In genomic region chr7:31126851-31127724, GRCm38 (mm10) we compare ENCODE assay signal across 8 mouse cellular contexts. TPM values are rescaled to one million over a fixed set of nuclear protein-coding genes. Genes with fewer than 3 reads are reported as not detected.
DNase-seq lines count a peak whose midpoint lies in the region; ATAC-seq and TF ChIP-seq lines count a peak whose summit lies in the region.

Gene Scn1b, minus strand, starts transcription at chr7:31127003.

- DNase-seq in ovary, adult 18-20 months (ENCODE audit: low spot score): peak; percentile 40
- no peak for DNase-seq in ovary, postnatal 14 days (ENCODE audit: low spot score)
- peak; percentile 77 to 83 for DNase-seq in cerebellum, postnatal 14 days
- peak; percentile 40 to 67 for DNase-seq in gastrocnemius, postnatal 36 days
- peak; percentile 38 for DNase-seq in limb, embryonic 14.5 days (ENCODE audit: low spot score)
- DNase-seq in midbrain, postnatal 0 days (ENCODE audit: low spot score): peak; percentile 52

- H3K27ac ChIP-seq in limb, embryonic 14.5 days (replicated peaks; ENCODE audit: low read depth, low read length): no peak within 1 kb of the TSS
- H3K27ac ChIP-seq in midbrain, postnatal 0 days (ENCODE audit: low read depth, low read length): peak within 1 kb of the TSS; percentile 70

- peak within 1 kb of the TSS; percentile 65 for H3K4me3 ChIP-seq in limb, embryonic 14.5 days (replicated peaks; ENCODE audit: low read length)
- H3K4me3 ChIP-seq in midbrain, postnatal 0 days (ENCODE audit: low read depth, low read length): peak within 1 kb of the TSS; percentile 68

- no peak for TF ChIP-seq POLR2A in limb, embryonic 14.5 days (IDR thresholded peaks at IDR 0.05; ENCODE audit: borderline replicate concordance, extremely low read depth, insufficient read depth, insufficient read length)

- peaks cover 40% of the 10 kb centered on the region for H3K36me3 ChIP-seq in limb, embryonic 14.5 days (ENCODE audit: control insufficient read depth, insufficient read depth, low read length)
- peaks cover 34% of the 10 kb centered on the region for H3K36me3 ChIP-seq in midbrain, postnatal 0 days (ENCODE audit: insufficient read depth, low read length)

- H3K9me3 ChIP-seq in limb, embryonic 14.5 days (ENCODE audit: control insufficient read depth, low read length): no peaks in the 10 kb centered on the region
- H3K9me3 ChIP-seq in midbrain, postnatal 0 days (ENCODE audit: low read length): no peaks in the 10 kb centered on the region

- TF ChIP-seq CTCF in midbrain, postnatal 0 days (IDR thresholded peaks at IDR 0.05): no peak

- peaks cover 7% of the 10 kb centered on the region; the same call in 1 of the 2 replicates for H3K4me1 ChIP-seq in limb, embryonic 14.5 days (ENCODE audit: control insufficient read depth, insufficient read depth, low read length)
- peaks cover 3% of the 10 kb centered on the region; the same call in 1 of the 2 replicates for H3K4me1 ChIP-seq in midbrain, postnatal 0 days (ENCODE audit: insufficient read depth, low read length)

- intact Hi-C loops in gastrocnemius, postnatal 36 days (cut with DNase I): no loop called here

- peak within 1 kb of the TSS; percentile 98 for H3K4me2 ChIP-seq in limb, embryonic 14.5 days (replicated peaks; ENCODE audit: low read depth, low read length, severe bottlenecking)
- peak within 1 kb of the TSS; percentile 92 for H3K4me2 ChIP-seq in midbrain, postnatal 0 days (ENCODE audit: low read depth, low read length, poor library complexity, severe bottlenecking)

- H3K9ac ChIP-seq in limb, embryonic 14.5 days (ENCODE audit: low read depth, low read length, severe bottlenecking): peak within 1 kb of the TSS; percentile 65
- peak within 1 kb of the TSS; percentile 79 for H3K9ac ChIP-seq in midbrain, postnatal 0 days (replicated peaks; ENCODE audit: low read length, poor library complexity, severe bottlenecking)

- H3K27me3 ChIP-seq in limb, embryonic 14.5 days (ENCODE audit: control insufficient read depth, insufficient read depth, low read length): peaks cover 32% of the 10 kb centered on the region; the same call in 1 of the 2 replicates
- peaks cover 15% of the 10 kb centered on the region for H3K27me3 ChIP-seq in midbrain, postnatal 0 days (ENCODE audit: insufficient read depth, low read length)

- ATAC-seq in inflammation-experienced regulatory T-cells, adult 6 months: peak; percentile 31
- ATAC-seq in limb, embryonic 14.5 days (ENCODE audit: low FRiP score, low read depth): no peak; the same call in 1 of the 2 replicates
- peak; percentile 57 for ATAC-seq in midbrain, postnatal 0 days (ENCODE audit: low FRiP score)
- no peak for ATAC-seq in erythroid progenitor cell, adult 5-6 weeks (replicated peaks; ENCODE audit: low FRiP score, poor library complexity, severe bottlenecking)

- WGBS in limb, embryonic 14.5 days: 2% methylated on average over 34 of the region's 60 CpGs
- 2% methylated on average over 26 of the region's 60 CpGs for WGBS in midbrain, postnatal 0 days

RNA-seq across cellular contexts. Expression of gene Scn1b, which starts in this region (rescaled TPM):
- total RNA-seq in gastrocnemius, postnatal 36 days (2021): 100 to 1,000 TPM; 835 to 915 TPM
- polyA plus RNA-seq in inflammation-experienced regulatory T-cells, adult 6 months (2017; shearing (Covaris generic)): under 1 TPM in 1 of 3 experiments, not detected in 2; 0.30 TPM
- polyA plus RNA-seq in limb, embryonic 14.5 days (2012; rRNA removed): 15.0 and 16.4 TPM in 2 replicates
- 6.1 and 6.5 TPM in 2 replicates for polyA plus RNA-seq in limb, embryonic 14.5 days (2014; fragmentation: Nextera tagmentation; extraction: Ambion mirVana)
- total RNA-seq in midbrain, postnatal 0 days (2014; rRNA removed): 45.0 and 57.5 TPM in 2 replicates
- 32.3 and 35.8 TPM in 2 replicates for polyA plus RNA-seq in midbrain, postnatal 0 days (2015; fragmentation: Nextera tagmentation; extraction: Ambion mirVana)
- total RNA-seq in erythroid progenitor cell, adult 5-6 weeks (2015; ENCODE audit: low replicate concordance): not detected in 2 replicates
- 1.3 TPM in 1 of 2 replicates, not detected in the other for total RNA-seq in erythroid progenitor cell, adult 5-6 weeks (2017; ENCODE audit: low replicate concordance)

Comparison
In these comparisons a context has a peak if more than half of its experiments do, and no peak if none do; other contexts are left out.
1. RNA of gene Scn1b (total RNA-seq): 835 to 915 TPM in gastrocnemius, postnatal 36 days and 45.0 to 57.5 TPM in midbrain, postnatal 0 days; 1.3 TPM in erythroid progenitor cell, adult 5-6 weeks; every median in the first group is over 10 times any median in the second.
2. RNA of gene Scn1b (total RNA-seq): 835 to 915 TPM in gastrocnemius, postnatal 36 days; 45.0 to 57.5 TPM in midbrain, postnatal 0 days; every median in the first group is over 10 times any median in the second.
3. RNA of gene Scn1b (polyA plus RNA-seq): 32.3 to 35.8 TPM in midbrain, postnatal 0 days and 6.1 to 16.4 TPM in limb, embryonic 14.5 days; 0.30 TPM in inflammation-experienced regulatory T-cells, adult 6 months; every median in the first group is over 4 times any median in the second.
4. Peak in ATAC-seq in inflammation-experienced regulatory T-cells, adult 6 months; RNA of the gene not detected or under 1 TPM.